Mouse (Mus musculus): ENCODE measurements around the gene Dlx4. TPM values are rescaled to one million over a fixed set of nuclear protein-coding genes. Genes with fewer than 3 reads are reported as not detected.

Dlx4 gene
- polyA plus RNA-seq, 1 experiment from 2014 or later, result 0.80 TPM

GRCm38 (mm10) chr11:95148754-95149153 lies 2.7 kb upstream of the Dlx4 start:
- H3K9ac ChIP-seq (ENCODE audit: low read length), result no peak overlapping the region
- 4% methylated on average over 9 of the region's 9 CpGs for WGBS
- peaks cover 14% of the 10 kb centered on the region for H3K4me1 ChIP-seq (ENCODE audit: control insufficient read depth, insufficient read depth, low read length)
- peaks cover 86% of the 10 kb centered on the region for H3K27me3 ChIP-seq (ENCODE audit: control insufficient read depth, insufficient read depth, low read length)
- no peak overlapping the region for H3K4me2 ChIP-seq (ENCODE audit: low read depth, severe bottlenecking)
- no peaks in the 10 kb centered on the region for H3K9me3 ChIP-seq (ENCODE audit: control insufficient read depth, low read length)
- no peak overlapping the region for H3K27ac ChIP-seq (replicated peaks; ENCODE audit: low read depth, low read length)
- no peak for ATAC-seq (ENCODE audit: insufficient number of reproducible peaks, low FRiP score, low TSS enrichment, low read depth)
- peak; percentile 44 for DNase-seq (ENCODE audit: low spot score)
- H3K36me3 ChIP-seq (ENCODE audit: control insufficient read depth, insufficient read depth, low read length), result no peaks in the 10 kb centered on the region
- no peak overlapping the region for H3K4me3 ChIP-seq (ENCODE audit: low read depth, low read length)

DNA sequence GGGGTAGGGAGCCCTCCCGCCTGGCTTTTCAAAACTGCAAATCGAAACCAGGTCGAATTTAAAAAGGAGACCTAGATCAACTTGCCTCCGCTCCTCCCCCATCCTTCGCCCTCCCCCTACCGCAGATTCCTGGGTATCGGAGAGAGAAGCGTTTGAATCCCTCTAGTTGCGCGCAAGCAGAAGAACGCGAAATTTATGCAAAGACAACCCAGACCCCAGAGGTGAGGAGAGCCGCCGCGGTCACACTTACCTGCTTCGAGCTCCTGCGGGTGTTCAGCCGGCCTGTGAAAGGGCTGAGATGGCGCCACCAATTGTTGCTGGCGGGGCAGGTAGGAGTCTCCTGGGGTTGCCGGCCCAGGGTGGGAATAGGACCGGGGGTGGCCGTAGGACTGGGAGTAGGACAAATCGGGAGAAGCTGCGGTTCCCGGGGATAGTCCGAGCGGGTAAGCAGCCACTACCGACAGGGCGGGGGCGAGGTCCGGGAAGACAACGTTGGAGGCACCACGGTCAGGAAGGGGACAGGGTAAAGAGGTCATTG lies 1.0 kb downstream of the Dlx4 start:
- Histone ChIP-seq H3K9ac (ENCODE audit: low read length) (no peak overlapping the region), H3K36me3 (ENCODE audit: control insufficient read depth, insufficient read depth, low read length) (no peaks in the 10 kb centered on the region), H3K4me2 (ENCODE audit: low read depth, severe bottlenecking) (peak overlapping the region; percentile 79), H3K9me3 (ENCODE audit: control insufficient read depth, low read length) (no peaks in the 10 kb centered on the region), H3K4me1 (ENCODE audit: control insufficient read depth, insufficient read depth, low read length) (peaks cover 14% of the 10 kb centered on the region), H3K4me3 (ENCODE audit: low read depth, low read length) (peak overlapping the region; percentile 40), H3K27me3 (ENCODE audit: control insufficient read depth, insufficient read depth, low read length) (peaks cover 98% of the 10 kb centered on the region), H3K27ac (replicated peaks; ENCODE audit: low read depth, low read length) (no peak overlapping the region)
- WGBS, result 1% methylated on average over 34 of the region's 34 CpGs
- peak; percentile 63 for DNase-seq (ENCODE audit: low spot score)
- ATAC-seq (ENCODE audit: insufficient number of reproducible peaks, low FRiP score, low TSS enrichment, low read depth), result no peak

GRCm38 (mm10) chr11:95144091-95144945 lies 1.7 kb downstream of the Dlx4 start:
- 8% methylated on average over 9 of the region's 9 CpGs for WGBS
- peak; percentile 54 for DNase-seq (ENCODE audit: low spot score)
- Histone ChIP-seq H3K9ac (ENCODE audit: low read length) (no peak overlapping the region), H3K4me1 (ENCODE audit: control insufficient read depth, insufficient read depth, low read length) (peaks cover 19% of the 10 kb centered on the region), H3K4me2 (ENCODE audit: low read depth, severe bottlenecking) (peak overlapping the region; percentile 79), H3K27ac (replicated peaks; ENCODE audit: low read depth, low read length) (no peak overlapping the region), H3K9me3 (ENCODE audit: control insufficient read depth, low read length) (no peaks in the 10 kb centered on the region), H3K4me3 (ENCODE audit: low read depth, low read length) (peak overlapping the region; percentile 40; the same call in 1 of the 2 replicates), H3K27me3 (ENCODE audit: control insufficient read depth, insufficient read depth, low read length) (peaks cover 100% of the 10 kb centered on the region), H3K36me3 (ENCODE audit: control insufficient read depth, insufficient read depth, low read length) (no peaks in the 10 kb centered on the region)
- ATAC-seq (ENCODE audit: insufficient number of reproducible peaks, low FRiP score, low TSS enrichment, low read depth), result no peak

DNA sequence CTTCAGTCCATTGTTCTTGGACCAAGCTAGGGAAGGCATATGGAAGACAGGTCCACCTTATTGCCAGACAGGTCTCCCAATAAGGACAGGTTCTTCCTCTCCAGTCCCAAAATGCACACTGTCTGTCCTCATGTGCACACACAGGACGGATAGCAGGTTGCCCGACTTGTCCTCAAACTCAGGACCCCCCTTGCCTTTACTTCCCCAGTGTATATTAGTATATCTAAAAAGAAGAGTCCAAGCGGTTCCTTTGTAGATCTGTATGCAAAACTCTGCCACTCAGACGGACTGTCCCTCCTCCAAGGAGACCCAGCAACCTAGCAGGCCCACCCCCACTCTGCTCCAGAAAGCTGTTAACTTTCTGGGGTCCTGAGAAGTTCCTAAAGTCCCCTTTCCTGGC lies 2.4 kb downstream of the Dlx4 start:
- H3K27me3 ChIP-seq (ENCODE audit: control insufficient read depth, insufficient read depth, low read length), result peaks cover 100% of the 10 kb centered on the region
- H3K4me2 ChIP-seq (ENCODE audit: low read depth, severe bottlenecking), result no peak overlapping the region
- WGBS, result 4% methylated on average over 4 of the region's 4 CpGs
- no peak for ATAC-seq (ENCODE audit: insufficient number of reproducible peaks, low FRiP score, low TSS enrichment, low read depth)
- no peak overlapping the region for H3K27ac ChIP-seq (replicated peaks; ENCODE audit: low read depth, low read length)
- H3K9ac ChIP-seq (ENCODE audit: low read length), result no peak overlapping the region
- no peaks in the 10 kb centered on the region for H3K9me3 ChIP-seq (ENCODE audit: control insufficient read depth, low read length)
- DNase-seq (ENCODE audit: low spot score), result no peak
- peaks cover 26% of the 10 kb centered on the region for H3K4me1 ChIP-seq (ENCODE audit: control insufficient read depth, insufficient read depth, low read length)
- H3K4me3 ChIP-seq (ENCODE audit: low read depth, low read length), result no peak overlapping the region
- no peaks in the 10 kb centered on the region for H3K36me3 ChIP-seq (ENCODE audit: control insufficient read depth, insufficient read depth, low read length)

- H3K4me1 ChIP-seq (ENCODE audit: control insufficient read depth, insufficient read depth, low read length), result peaks cover 31% of the 10 kb centered on the region
Observed at GRCm38 (mm10) chr11:95142980-95143575, 3.0 kb downstream of the Dlx4 start.

DNA sequence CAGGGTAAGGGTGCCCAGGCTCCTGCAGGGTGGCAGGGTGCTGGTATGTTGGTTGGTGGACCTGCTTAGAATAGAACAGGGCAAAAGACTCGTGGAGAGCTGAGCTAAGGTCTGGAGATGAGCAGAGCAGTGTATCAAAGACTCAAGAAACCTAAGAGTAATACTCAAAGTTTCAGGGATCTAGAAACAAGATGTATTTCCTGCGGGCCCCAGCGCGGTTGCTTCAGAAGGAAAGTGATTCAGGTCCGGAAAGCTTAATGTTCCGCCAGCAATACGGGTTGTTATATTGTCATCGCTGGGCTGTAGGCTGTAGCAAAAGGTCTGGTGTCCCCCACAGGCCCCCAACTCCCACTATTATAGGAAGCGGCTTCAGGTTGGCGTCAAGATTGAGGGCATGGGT lies 3.8 kb downstream of the Dlx4 start:
- Histone ChIP-seq H3K9me3 (ENCODE audit: control insufficient read depth, low read length) (no peaks in the 10 kb centered on the region), H3K9ac (ENCODE audit: low read length) (no peak overlapping the region), H3K4me1 (ENCODE audit: control insufficient read depth, insufficient read depth, low read length) (peaks cover 32% of the 10 kb centered on the region), H3K4me3 (ENCODE audit: low read depth, low read length) (no peak overlapping the region), H3K27ac (replicated peaks; ENCODE audit: low read depth, low read length) (no peak overlapping the region), H3K4me2 (ENCODE audit: low read depth, severe bottlenecking) (no peak overlapping the region), H3K27me3 (ENCODE audit: control insufficient read depth, insufficient read depth, low read length) (peaks cover 98% of the 10 kb centered on the region), H3K36me3 (ENCODE audit: control insufficient read depth, insufficient read depth, low read length) (no peaks in the 10 kb centered on the region)
- ATAC-seq (ENCODE audit: insufficient number of reproducible peaks, low FRiP score, low TSS enrichment, low read depth), result no peak
- 18% methylated on average over 10 of the region's 10 CpGs for WGBS
- DNase-seq (ENCODE audit: low spot score), result no peak

More at GRCm38 (mm10) chr11:95142980-95143575, 3.0 kb downstream of the Dlx4 start:
- H3K4me3 ChIP-seq (ENCODE audit: low read depth, low read length), result no peak overlapping the region
- no peaks in the 10 kb centered on the region for H3K9me3 ChIP-seq (ENCODE audit: control insufficient read depth, low read length)
- no peaks in the 10 kb centered on the region for H3K36me3 ChIP-seq (ENCODE audit: control insufficient read depth, insufficient read depth, low read length)
- ATAC-seq (ENCODE audit: insufficient number of reproducible peaks, low FRiP score, low TSS enrichment, low read depth), result no peak
- peak overlapping the region; percentile 5; the same call in 1 of the 2 replicates for H3K4me2 ChIP-seq (ENCODE audit: low read depth, severe bottlenecking)
- 2% methylated on average over 39 of the region's 39 CpGs for WGBS
- no peak overlapping the region for H3K27ac ChIP-seq (replicated peaks; ENCODE audit: low read depth, low read length)
- no peak overlapping the region for H3K9ac ChIP-seq (ENCODE audit: low read length)
- peak; percentile 69 for DNase-seq (ENCODE audit: low spot score)
- peaks cover 100% of the 10 kb centered on the region for H3K27me3 ChIP-seq (ENCODE audit: control insufficient read depth, insufficient read depth, low read length)

- Histone ChIP-seq H3K27me3 (ENCODE audit: control insufficient read depth, insufficient read depth, low read length) (peaks cover 76% of the 10 kb centered on the region), H3K27ac (replicated peaks; ENCODE audit: low read depth, low read length) (no peak overlapping the region)
- 53% methylated on average over 5 of the region's 5 CpGs for WGBS
Observed at GRCm38 (mm10) chr11:95139871-95140270, 6.2 kb downstream of the Dlx4 start.

DNA sequence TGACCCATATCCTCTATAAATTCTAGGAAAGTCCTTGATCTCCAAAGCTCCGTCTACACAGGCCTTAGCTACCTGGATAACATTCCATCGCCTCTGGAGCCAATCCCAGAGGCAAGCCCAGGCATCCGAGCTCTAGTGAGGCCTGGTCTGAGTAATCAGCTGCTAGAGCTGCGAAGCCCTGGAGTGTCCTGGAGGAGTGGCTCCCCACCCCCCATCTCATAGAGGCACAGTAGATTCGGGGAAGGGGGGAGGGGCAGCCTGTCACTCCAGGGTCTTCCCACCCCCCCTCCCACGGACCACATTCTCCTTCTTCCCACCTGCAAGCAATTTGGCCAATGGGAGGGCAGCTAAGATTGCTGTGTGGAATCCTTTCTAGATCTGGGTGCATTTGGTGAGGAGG lies 8.8 kb downstream of the Dlx4 start:
- Histone ChIP-seq H3K27me3 (ENCODE audit: control insufficient read depth, insufficient read depth, low read length) (peaks cover 50% of the 10 kb centered on the region), H3K4me1 (ENCODE audit: control insufficient read depth, insufficient read depth, low read length) (peaks cover 20% of the 10 kb centered on the region), H3K9ac (ENCODE audit: low read length) (no peak overlapping the region), H3K4me2 (ENCODE audit: low read depth, severe bottlenecking) (no peak overlapping the region), H3K9me3 (ENCODE audit: control insufficient read depth, low read length) (no peaks in the 10 kb centered on the region), H3K27ac (replicated peaks; ENCODE audit: low read depth, low read length) (no peak overlapping the region), H3K36me3 (ENCODE audit: control insufficient read depth, insufficient read depth, low read length) (no peaks in the 10 kb centered on the region), H3K4me3 (ENCODE audit: low read depth, low read length) (no peak overlapping the region)
- WGBS, result 14% methylated on average over 6 of the region's 6 CpGs
- ATAC-seq (ENCODE audit: insufficient number of reproducible peaks, low FRiP score, low TSS enrichment, low read depth), result no peak
- DNase-seq (ENCODE audit: low spot score), result peak; percentile 29

More at GRCm38 (mm10) chr11:95139871-95140270, 6.2 kb downstream of the Dlx4 start:
- ATAC-seq (ENCODE audit: insufficient number of reproducible peaks, low FRiP score, low TSS enrichment, low read depth) (no peak), DNase-seq (ENCODE audit: low spot score) (no peak)
- Histone ChIP-seq H3K9ac (ENCODE audit: low read length) (no peak overlapping the region), H3K4me3 (ENCODE audit: low read depth, low read length) (no peak overlapping the region), H3K9me3 (ENCODE audit: control insufficient read depth, low read length) (no peaks in the 10 kb centered on the region), H3K4me1 (ENCODE audit: control insufficient read depth, insufficient read depth, low read length) (peaks cover 21% of the 10 kb centered on the region), H3K36me3 (ENCODE audit: control insufficient read depth, insufficient read depth, low read length) (no peaks in the 10 kb centered on the region), H3K4me2 (ENCODE audit: low read depth, severe bottlenecking) (no peak overlapping the region)
